Mouse (Mus musculus): ENCODE data around the gene Hist1h3i. TPM values are rescaled to one million over a fixed set of nuclear protein-coding genes. Genes with fewer than 3 reads are reported as not detected.
A peak's percentile ranks its signal among the peaks of the same experiment; 100 is the strongest.
"Not testable (repeated sequence)": the region's sequence is repeated elsewhere in the genome, so short reads cannot be mapped to it uniquely, and the experiment has no call there.

Gene Hist1h3i
- total RNA-seq (2014; rRNA removed) (282 and 291 TPM in 2 replicates), polyA plus RNA-seq (2015; fragmentation: Nextera tagmentation; extraction: Ambion mirVana) (20.0 and 34.1 TPM in 2 replicates)

DNA sequence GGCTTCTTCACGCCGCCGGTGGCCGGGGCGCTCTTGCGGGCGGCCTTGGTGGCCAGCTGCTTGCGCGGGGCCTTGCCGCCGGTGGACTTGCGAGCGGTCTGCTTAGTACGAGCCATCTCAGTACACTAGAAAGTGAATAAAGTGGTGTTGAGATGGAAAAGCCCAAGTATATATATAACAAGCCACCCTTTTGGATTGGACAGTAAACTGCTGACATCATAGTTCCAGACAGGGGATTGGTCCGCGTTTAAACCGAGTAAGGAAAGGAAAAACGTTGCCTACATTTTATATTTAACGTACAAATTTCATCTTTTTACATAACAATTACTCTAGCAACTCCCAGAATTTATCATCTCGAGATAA is at the start of gene Hist1h3i:
TSS of gene Hist1h3i (minus strand) at position 116 of the 363 bp plus-strand sequence.
- peaks cover 29% of the 10 kb centered on the region for H3K4me1 ChIP-seq (ENCODE audit: insufficient read depth)
- H3K27me3 ChIP-seq (ENCODE audit: insufficient read depth, low read length): no peaks in the 10 kb centered on the region
- WGBS: 1% methylated on average over 13 of the region's 20 CpGs
- peak; percentile 89 for DNase-seq
- H3K9me3 ChIP-seq (ENCODE audit: low read length): no peaks in the 10 kb centered on the region
- peak within 1 kb of the TSS; percentile 60 for H3K27ac ChIP-seq (ENCODE audit: low read depth, low read length)
- H3K36me3 ChIP-seq (ENCODE audit: insufficient read depth): no peaks in the 10 kb centered on the region
- peak within 1 kb of the TSS; percentile 39 for H3K4me3 ChIP-seq (ENCODE audit: low read depth, low read length)
- H3K4me2 ChIP-seq (ENCODE audit: low read depth): peak within 1 kb of the TSS; percentile 76
- H3K9ac ChIP-seq: peak within 1 kb of the TSS; percentile 57
- no peak for TF ChIP-seq CTCF (IDR thresholded peaks at IDR 0.05; ENCODE audit: low read depth)
- peak; percentile 75 for ATAC-seq

DNA sequence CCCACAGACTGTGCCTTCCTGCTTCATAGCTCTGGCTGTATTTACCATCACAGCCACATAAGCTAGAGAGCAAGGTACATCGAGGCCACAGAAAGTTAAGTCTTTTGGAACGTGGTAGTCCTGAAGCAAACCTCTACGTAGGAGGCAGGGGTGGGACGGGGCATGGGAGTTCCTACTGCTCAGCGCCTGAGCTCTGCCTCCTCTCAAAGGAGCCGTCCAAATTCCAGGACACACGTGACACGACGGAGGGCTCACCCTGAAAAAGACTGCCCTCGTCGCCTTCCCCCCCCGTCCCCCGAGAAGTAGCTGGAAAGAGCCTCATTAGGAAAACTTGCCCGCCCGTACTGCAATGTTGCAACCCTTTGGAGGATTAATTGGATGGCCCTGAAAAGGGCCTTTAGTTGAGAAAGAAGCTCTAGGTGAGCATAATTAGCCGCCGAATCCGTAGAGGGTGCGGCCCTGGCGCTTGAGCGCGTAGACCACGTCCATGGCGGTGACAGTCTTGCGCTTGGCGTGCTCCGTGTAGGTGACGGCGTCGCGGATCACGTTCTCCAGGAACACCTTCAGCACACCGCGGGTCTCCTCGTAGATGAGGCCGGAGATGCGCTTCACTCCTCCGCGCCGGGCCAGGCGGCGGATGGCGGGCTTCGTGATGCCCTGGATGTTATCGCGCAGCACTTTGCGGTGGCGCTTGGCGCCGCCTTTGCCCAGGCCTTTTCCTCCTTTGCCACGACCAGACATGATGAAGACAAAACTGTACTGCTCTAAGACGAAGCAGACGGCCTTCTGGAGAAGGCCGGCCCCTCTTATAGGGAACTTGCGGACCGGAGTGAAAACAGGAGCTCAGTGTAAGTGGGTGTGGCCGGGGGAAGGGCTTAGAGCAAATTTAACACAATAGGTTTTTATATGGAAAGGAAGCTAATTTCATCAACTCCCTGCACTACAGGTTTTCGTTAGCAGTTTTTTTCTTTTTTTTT is 48.5 kb upstream of the Hist1h3i start, which contains the start of gene Hist1h4n:
TSS of gene Hist1h4n (minus strand) at position 779 of the 977 bp plus-strand sequence.
- not testable (repeated sequence) for H3K27me3 ChIP-seq (ENCODE audit: insufficient read depth, low read length); H3K9me3 ChIP-seq (ENCODE audit: low read length); H3K27ac ChIP-seq (ENCODE audit: low read depth, low read length); H3K9ac ChIP-seq; DNase-seq; H3K4me1 ChIP-seq (ENCODE audit: insufficient read depth); H3K36me3 ChIP-seq (ENCODE audit: insufficient read depth); H3K4me3 ChIP-seq (ENCODE audit: low read depth, low read length)
- peak within 1 kb of the TSS; percentile 37; the same call in 1 of the 2 replicates for H3K4me2 ChIP-seq (ENCODE audit: low read depth)
- peak; percentile 79 for ATAC-seq
- WGBS: 6% methylated on average over 22 of the region's 58 CpGs

DNA sequence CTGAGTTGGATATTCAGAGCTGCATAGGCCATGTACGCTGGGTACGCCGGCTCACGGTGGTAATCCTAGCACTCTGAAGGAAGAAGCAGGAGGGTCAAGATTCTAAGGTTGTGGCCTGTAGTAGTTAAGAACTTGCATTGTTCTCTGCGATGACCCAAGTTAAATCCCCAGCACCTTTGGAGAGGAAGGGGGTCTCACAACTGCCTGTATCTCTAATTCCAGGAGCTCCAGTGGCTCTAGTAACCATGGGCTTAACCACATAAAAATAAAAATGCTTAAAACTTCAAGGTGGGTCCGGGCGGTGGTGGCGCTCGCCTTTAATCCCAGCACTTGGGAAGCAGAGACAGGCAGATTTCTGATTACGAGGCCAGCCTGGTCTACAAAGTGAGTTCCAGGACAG is 47.2 kb upstream of the Hist1h3i start:
- no peak for TF ChIP-seq CTCF (IDR thresholded peaks at IDR 0.05; ENCODE audit: low read depth)
- DNase-seq: no peak
- H3K27me3 ChIP-seq (ENCODE audit: insufficient read depth, low read length): no peaks in the 10 kb centered on the region

DNA sequence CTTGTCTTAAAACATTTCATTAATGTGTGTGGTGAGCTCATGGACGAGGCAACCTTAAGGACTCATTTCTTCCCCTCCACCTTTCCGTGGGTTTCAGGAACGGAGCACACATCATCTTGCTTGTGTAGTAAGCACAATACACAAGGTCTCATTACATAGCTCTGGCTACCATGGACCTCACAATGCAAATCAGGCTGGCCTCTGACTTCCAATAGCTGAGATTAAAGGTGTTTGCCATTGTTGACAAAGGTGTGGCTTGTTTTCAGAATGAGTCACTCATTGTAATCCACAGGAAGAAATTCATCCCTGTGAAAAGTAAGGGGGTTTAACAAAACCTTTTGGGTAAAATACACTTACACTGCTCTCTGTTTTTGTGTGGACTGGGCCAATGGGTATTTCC is 45.3 kb upstream of the Hist1h3i start:
- 84% methylated on average over 3 of the region's 3 CpGs for WGBS
- H3K27ac ChIP-seq (ENCODE audit: low read depth, low read length): no peak overlapping the region

More for the DNA sequence above, 47.2 kb upstream of the Hist1h3i start:
- no peak overlapping the region for H3K27ac ChIP-seq (ENCODE audit: low read depth, low read length)
- H3K4me3 ChIP-seq (ENCODE audit: low read depth, low read length): no peak overlapping the region
- no peak overlapping the region for H3K4me2 ChIP-seq (ENCODE audit: low read depth)
- no peak overlapping the region for H3K9ac ChIP-seq
- 84% methylated on average over 10 of the region's 10 CpGs for WGBS
- no peaks in the 10 kb centered on the region for H3K36me3 ChIP-seq (ENCODE audit: insufficient read depth)
- no peak for ATAC-seq
- H3K9me3 ChIP-seq (ENCODE audit: low read length): no peaks in the 10 kb centered on the region
- no peaks in the 10 kb centered on the region for H3K4me1 ChIP-seq (ENCODE audit: insufficient read depth)

DNA sequence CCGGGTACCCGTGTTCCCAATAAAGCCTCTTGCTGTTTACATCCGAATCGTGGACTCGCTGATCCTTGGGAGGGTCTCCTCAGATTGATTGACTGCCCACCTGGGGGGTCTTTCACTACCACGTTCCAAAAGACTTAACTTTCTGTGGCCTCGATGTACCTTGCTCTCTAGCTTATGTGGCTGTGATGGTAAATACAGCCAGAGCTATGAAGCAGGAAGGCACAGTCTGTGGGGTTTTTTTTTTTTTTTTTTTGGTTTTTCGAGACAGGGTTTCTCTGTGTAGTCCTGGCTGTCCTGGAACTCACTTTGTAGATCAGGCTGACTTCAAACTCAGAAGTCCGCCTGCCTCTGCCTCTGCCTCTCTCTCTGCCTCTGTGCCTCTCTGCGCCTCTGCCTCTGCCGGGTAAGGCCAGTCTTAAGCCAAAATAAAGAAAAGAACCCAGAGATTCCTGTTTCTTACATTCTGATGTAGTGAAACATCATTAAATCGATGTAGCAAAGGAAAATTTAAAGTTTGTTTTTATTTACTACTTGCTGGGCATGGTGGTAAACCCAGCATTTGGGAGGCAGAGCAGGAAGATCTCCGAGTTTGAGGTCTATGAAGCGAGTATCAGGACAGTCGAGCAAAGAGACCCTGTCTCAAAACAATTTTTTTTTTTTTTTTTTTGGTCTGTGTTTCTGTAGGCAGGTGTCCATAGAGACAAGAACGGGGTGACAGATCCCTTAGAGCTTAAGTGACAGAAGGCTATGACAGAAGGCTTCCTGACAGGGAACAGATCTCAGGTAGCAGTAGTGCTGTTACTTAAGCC is 37.1 kb upstream of the Hist1h3i start:
- not testable (repeated sequence) for H3K27me3 ChIP-seq (ENCODE audit: insufficient read depth, low read length); ATAC-seq; H3K9ac ChIP-seq; H3K27ac ChIP-seq (ENCODE audit: low read depth, low read length); H3K9me3 ChIP-seq (ENCODE audit: low read length); H3K4me3 ChIP-seq (ENCODE audit: low read depth, low read length); H3K4me1 ChIP-seq (ENCODE audit: insufficient read depth); DNase-seq; H3K4me2 ChIP-seq (ENCODE audit: low read depth); H3K36me3 ChIP-seq (ENCODE audit: insufficient read depth)
- 62% methylated on average over 7 of the region's 16 CpGs for WGBS

More for the DNA sequence above, 45.3 kb upstream of the Hist1h3i start:
- Histone ChIP-seq H3K4me3 (ENCODE audit: low read depth, low read length) (no peak overlapping the region), H3K27me3 (ENCODE audit: insufficient read depth, low read length) (no peaks in the 10 kb centered on the region), H3K36me3 (ENCODE audit: insufficient read depth) (no peaks in the 10 kb centered on the region), H3K4me1 (ENCODE audit: insufficient read depth) (no peaks in the 10 kb centered on the region), H3K9me3 (ENCODE audit: low read length) (no peaks in the 10 kb centered on the region), H3K4me2 (ENCODE audit: low read depth) (no peak overlapping the region), H3K9ac (no peak overlapping the region)
- TF ChIP-seq CTCF (IDR thresholded peaks at IDR 0.05; ENCODE audit: low read depth): no peak
- DNase-seq (no peak), ATAC-seq (no peak)

DNA sequence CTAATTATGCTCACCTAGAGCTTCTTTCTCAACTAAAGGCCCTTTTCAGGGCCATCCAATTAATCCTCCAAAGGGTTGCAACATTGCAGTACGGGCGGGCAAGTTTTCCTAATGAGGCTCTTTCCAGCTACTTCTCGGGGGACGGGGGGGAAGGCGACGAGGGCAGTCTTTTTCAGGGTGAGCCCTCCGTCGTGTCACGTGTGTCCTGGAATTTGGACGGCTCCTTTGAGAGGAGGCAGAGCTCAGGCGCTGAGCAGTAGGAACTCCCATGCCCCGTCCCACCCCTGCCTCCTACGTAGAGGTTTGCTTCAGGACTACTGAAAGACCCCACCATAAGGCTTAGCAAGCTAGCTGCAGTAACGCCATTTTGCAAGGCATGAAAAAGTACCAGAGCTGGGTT is 28.9 kb upstream of the Hist1h3i start:
- H3K27me3 ChIP-seq (ENCODE audit: insufficient read depth, low read length); H3K9ac ChIP-seq; H3K9me3 ChIP-seq (ENCODE audit: low read length); H3K4me1 ChIP-seq (ENCODE audit: insufficient read depth); H3K4me3 ChIP-seq (ENCODE audit: low read depth, low read length); H3K36me3 ChIP-seq (ENCODE audit: insufficient read depth); H3K27ac ChIP-seq (ENCODE audit: low read depth, low read length); DNase-seq: not testable (repeated sequence)
- peak overlapping the region; percentile 41 for H3K4me2 ChIP-seq (ENCODE audit: low read depth)
- WGBS: 0% methylated on average over 13 of the region's 14 CpGs
- peak; percentile 9; the same call in 1 of the 2 replicates for ATAC-seq

DNA sequence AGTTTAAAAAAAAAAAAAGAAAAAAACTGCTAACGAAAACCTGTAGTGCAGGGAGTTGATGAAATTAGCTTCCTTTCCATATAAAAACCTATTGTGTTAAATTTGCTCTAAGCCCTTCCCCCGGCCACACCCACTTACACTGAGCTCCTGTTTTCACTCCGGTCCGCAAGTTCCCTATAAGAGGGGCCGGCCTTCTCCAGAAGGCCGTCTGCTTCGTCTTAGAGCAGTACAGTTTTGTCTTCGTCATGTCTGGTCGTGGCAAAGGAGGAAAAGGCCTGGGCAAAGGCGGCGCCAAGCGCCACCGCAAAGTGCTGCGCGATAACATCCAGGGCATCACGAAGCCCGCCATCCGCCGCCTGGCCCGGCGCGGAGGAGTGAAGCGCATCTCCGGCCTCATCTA is 28.4 kb upstream of the Hist1h3i start, which contains the start of gene Hist1h4m:
TSS of gene Hist1h4m (plus strand) at position 208 of the 400 bp plus-strand sequence.
- WGBS: no CpG with 5 or more reads among the region's 24 CpGs
- H3K27ac ChIP-seq (ENCODE audit: low read depth, low read length); H3K9ac ChIP-seq; H3K4me3 ChIP-seq (ENCODE audit: low read depth, low read length); H3K36me3 ChIP-seq (ENCODE audit: insufficient read depth); H3K27me3 ChIP-seq (ENCODE audit: insufficient read depth, low read length); H3K4me1 ChIP-seq (ENCODE audit: insufficient read depth); H3K9me3 ChIP-seq (ENCODE audit: low read length); DNase-seq: not testable (repeated sequence)
- peak; percentile 62 for ATAC-seq
- H3K4me2 ChIP-seq (ENCODE audit: low read depth): peak within 1 kb of the TSS; percentile 41

DNA sequence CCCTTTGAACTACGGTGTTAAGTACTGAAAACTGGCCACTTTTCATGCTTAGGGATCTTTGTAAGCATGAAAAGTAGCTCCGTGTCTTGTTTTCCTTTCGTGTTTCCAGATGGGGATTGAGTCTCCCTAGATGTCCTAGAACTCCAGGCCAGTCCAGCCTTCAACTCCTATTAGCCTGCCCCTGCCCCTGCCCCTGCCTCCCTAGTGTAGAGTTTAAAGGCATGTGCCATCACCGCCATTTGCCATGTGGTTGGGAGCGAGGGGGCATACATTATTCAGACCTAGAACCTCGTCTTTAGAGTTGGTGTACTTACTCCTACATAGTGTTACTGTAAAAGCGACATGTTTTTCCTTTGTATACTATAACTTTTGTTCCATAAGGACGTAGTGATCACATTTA is 27.9 kb upstream of the Hist1h3i start:
- not testable (repeated sequence) for H3K9ac ChIP-seq; H3K4me3 ChIP-seq (ENCODE audit: low read depth, low read length); H3K4me1 ChIP-seq (ENCODE audit: insufficient read depth); H3K9me3 ChIP-seq (ENCODE audit: low read length); H3K27ac ChIP-seq (ENCODE audit: low read depth, low read length); H3K4me2 ChIP-seq (ENCODE audit: low read depth); DNase-seq; H3K36me3 ChIP-seq (ENCODE audit: insufficient read depth); H3K27me3 ChIP-seq (ENCODE audit: insufficient read depth, low read length)
- peak; percentile 3; the same call in 1 of the 2 replicates for ATAC-seq
- WGBS: no CpG with 5 or more reads among the region's 8 CpGs

DNA sequence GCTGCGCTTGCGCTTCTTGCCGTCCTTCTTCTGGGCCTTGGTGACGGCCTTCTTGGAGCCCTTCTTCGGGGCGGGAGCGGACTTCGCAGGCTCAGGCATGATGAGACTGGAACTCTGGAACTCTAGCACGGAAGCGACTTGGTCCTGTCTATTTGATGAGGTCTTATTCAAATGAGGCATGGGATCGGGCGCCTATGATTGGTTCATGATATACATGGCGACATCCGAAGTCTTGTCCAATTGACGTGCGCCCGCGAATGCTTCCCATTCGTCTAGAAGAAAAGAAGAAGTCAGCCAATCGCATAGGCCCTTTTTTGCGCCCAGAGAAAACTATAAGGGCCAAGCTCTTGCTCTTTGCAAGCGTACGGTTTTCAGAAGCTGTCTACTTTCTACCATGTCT is 26.9 kb upstream of the Hist1h3i start, which contains the start of the genes Hist1h2bq and Hist1h2ao:
TSS of gene Hist1h2bq (minus strand) at position 125 of the 400 bp plus-strand sequence.
TSS of gene Hist1h2ao (plus strand) at position 393 of the 400 bp plus-strand sequence.
- not testable (repeated sequence) for DNase-seq; H3K4me2 ChIP-seq (ENCODE audit: low read depth); H3K27me3 ChIP-seq (ENCODE audit: insufficient read depth, low read length); H3K4me1 ChIP-seq (ENCODE audit: insufficient read depth); H3K36me3 ChIP-seq (ENCODE audit: insufficient read depth); H3K9me3 ChIP-seq (ENCODE audit: low read length); H3K4me3 ChIP-seq (ENCODE audit: low read depth, low read length); H3K9ac ChIP-seq; H3K27ac ChIP-seq (ENCODE audit: low read depth, low read length)
- peak; percentile 97 for ATAC-seq
- WGBS: no CpG with 5 or more reads among the region's 23 CpGs
